Mouse (Mus musculus): ENCODE measurements at regions not wholly inside any gene's neighbourhood (a gene's known extent, or its start where the extent isn't known, plus 50 kb on each side); places are given as distances from the start of the nearest gene placed in this dataset.

DNA sequence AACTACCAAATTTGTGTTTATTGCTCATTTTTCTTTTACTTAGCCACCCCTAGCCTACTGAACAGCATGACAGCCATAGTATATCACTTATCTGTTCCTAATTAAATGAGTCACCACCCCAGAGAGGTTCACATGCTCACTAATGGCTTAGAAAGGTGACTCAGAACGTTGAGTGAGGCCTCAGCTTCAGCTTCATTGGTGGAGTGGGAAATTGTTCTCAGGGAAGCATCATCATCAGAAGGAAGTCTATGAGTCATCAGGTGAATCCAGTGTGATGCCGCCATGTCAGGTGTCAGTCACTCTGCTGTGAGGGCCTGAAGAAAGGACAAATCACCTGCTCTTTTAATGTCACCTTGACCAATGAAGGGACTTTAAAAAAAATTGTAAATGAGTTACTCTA lies 212.3 kb downstream of the Spry2 start:
- Histone ChIP-seq H3K4me3 (no peak overlapping the region), H3K27ac (no peak overlapping the region)
- no peak for TF ChIP-seq CTCF (conservative IDR thresholded peaks at IDR 0.05)
- DNase-seq (ENCODE audit: low spot score in 2 of 2), result no peak

DNA sequence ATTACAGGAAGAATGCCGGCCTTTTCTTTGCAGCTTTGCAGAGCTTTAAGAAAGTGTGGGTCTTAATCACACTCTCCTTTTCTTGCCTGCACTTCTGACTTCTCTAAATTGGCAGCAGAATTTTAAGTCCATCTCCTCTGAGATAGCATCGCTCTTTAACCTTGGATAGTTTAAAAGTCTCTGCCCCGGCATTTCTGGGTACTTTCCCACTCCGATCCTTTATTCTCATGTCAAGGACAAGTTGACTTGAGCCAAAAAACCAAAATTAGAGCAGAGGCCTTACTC lies 220.0 kb downstream of the Spry2 start:
- Histone ChIP-seq H3K4me3 (no peak overlapping the region; the same call in 1 of the 2 replicates), H3K27ac (peak overlapping the region; percentile 79)
- no peak for DNase-seq (ENCODE audit: low spot score in 2 of 2)
- TF ChIP-seq CTCF (conservative IDR thresholded peaks at IDR 0.05), result no peak

DNA sequence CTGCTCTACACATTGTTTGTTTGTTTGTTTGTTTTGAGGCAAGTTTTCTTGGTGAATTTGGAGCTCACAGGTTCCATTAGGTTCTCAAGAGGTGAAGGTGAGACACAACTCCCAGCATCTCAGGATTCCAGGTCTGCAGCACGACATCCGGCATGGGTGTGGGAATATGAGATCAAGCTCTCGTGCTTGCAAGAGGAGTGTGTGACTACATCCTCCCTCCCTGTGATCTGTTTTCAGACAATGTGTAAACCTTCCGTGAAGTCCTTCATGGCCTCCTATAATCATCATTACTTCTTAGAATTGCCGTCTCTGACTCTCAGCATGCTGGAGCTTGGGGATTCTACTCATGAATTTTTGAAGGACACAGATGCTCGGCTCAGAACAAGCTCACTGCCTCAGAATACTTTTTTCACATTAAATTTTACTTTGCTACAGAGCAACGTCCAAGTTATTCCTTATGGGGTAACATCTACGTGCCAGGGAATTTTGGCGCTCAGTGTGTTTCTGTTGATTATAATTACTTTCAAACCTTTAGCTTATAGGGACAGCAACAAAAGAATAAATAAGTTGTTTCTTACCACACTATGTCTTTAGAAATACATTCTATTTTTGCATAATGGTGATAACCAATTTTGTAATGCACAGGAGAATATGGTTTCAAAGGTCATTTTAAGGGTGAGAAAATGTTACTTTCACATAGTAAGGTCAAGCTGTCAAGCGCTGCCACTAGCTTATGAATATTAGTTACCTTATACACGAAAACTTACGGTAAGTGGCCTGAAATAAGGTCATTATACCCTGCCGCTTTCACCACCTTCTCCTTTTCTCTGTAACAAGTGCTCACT lies 220.6 kb downstream of the Spry2 start:
- no peak for DNase-seq (ENCODE audit: low spot score in 2 of 2)
- Histone ChIP-seq H3K4me3 (no peak overlapping the region), H3K27ac (peak overlapping the region; percentile 79)
- TF ChIP-seq CTCF (conservative IDR thresholded peaks at IDR 0.05), result no peak

DNA sequence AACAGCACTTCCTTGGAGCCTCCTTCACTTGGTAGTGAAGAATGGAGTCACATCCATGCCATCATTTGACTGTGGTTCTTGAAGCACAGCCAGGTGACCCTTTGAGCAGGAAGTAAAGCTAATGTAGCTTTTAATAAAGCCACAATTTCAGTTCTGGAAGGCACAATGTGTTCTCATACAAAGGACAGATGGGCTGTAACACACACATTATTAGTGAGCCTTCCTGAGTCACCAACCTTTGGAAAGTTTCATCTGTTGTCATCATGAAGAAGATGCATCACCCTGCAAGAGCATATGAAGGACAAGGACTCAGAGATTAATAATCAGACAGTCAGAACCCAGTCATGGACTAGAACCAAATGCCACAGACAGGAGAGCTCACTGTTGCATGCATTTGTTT lies 221.6 kb downstream of the Spry2 start:
- no peak for DNase-seq (ENCODE audit: low spot score in 2 of 2)
- H3K27ac ChIP-seq, result peak overlapping the region; percentile 79
- TF ChIP-seq CTCF (conservative IDR thresholded peaks at IDR 0.05), result no peak
- no peak overlapping the region for H3K4me3 ChIP-seq

DNA sequence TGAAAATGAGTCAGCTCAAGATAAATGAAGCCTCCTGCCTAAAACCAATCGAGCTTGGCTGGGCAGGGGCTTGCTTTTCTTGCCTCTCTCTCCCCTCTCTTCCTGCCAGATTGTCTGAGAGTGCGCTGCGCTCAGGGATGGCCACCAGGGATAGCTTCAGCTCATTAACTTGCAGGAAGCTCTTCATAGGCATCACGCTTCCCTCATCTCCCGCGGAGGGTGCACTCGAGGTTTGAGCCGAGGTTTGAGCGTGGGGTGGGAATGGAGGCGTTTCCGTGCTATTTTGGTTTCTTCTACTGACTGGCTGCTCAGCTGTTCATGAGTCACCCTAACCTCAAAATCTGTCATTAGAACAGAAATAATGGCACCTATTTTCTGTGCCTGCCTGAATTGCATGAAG lies 227.7 kb downstream of the Spry2 start:
- peak overlapping the region; percentile 86 for H3K27ac ChIP-seq
- H3K4me3 ChIP-seq, result peak overlapping the region; percentile 5; the same call in 1 of the 2 replicates
- peak; percentile 79 to 80 for DNase-seq (ENCODE audit: low spot score in 2 of 2)
- TF ChIP-seq CTCF (conservative IDR thresholded peaks at IDR 0.05), result peak; percentile 58

DNA sequence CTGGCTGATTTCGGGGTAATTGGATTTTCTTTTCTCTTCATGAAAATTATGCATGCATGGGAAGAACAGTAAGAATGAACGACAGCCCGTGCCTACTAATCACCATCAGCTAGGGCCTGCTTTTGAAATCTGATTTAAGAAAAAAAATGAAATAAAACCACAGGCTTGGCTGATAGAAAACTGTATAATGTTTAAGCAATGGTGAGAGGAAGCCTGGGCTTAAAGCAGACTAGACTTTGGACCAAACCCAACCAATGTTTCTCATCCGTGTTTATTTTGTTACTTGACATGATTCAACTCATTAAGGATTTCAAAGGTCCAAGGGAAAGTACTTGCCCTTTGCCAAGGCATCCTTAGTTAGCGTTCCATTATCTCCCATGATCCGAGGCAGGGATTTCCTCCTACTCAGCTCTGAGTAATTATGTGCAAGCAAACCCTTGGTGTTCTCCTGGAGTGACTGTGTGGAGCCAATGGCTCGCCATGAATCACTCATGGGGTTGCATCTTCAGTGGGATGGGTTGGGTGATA lies 231.9 kb downstream of the Spry2 start:
- TF ChIP-seq CTCF (conservative IDR thresholded peaks at IDR 0.05), result no peak
- H3K4me3 ChIP-seq, result no peak overlapping the region
- peak in 1 of 2 experiments; percentile 34 for DNase-seq (ENCODE audit: low spot score in 2 of 2)
- H3K27ac ChIP-seq, result peak overlapping the region; percentile 66

DNA sequence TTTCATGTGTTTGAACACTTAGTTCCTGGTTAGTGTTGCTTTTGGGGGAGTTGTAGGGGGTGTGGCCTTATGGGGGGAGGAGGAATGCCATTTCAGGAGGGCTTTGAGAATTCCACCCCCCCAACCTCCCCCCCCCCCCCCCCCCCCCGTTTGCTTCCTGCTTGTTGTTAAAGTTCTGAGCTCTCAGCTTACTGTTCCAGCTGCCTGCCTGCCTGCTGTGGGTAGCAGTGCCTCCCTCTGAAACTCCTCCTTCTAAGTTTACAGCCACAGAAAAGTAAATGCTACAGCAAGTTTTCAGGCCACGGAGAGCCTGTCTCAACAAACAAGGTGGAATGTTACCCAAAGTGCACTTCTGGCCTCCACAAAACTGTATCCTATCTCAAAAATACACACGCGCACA lies 233.1 kb downstream of the Spry2 start:
- no peak for TF ChIP-seq CTCF (conservative IDR thresholded peaks at IDR 0.05)
- no peak overlapping the region for H3K4me3 ChIP-seq
- H3K27ac ChIP-seq, result no peak overlapping the region
- DNase-seq (ENCODE audit: low spot score in 2 of 2), result no peak

DNA sequence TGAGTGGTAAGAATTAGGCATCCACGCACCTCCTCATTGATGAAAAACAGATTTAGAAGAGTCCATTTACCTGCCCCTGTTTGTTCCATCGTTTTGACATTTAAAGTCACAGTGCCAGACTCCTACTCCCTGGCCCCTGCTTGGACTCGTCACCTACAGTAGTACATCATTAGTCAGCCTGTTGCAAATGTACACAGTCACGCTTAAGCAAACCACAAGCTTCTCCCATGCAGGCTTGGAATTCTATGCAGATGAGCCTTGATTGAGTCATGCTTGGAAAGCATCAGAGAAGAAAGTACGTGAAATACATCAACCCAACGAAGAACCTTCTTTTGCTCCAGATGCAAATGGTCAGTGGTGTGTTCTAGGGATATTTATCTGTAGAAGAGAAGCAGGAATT lies 233.8 kb downstream of the Spry2 start:
- no peak for TF ChIP-seq CTCF (conservative IDR thresholded peaks at IDR 0.05)
- Histone ChIP-seq H3K27ac (no peak overlapping the region), H3K4me3 (no peak overlapping the region)
- DNase-seq (ENCODE audit: low spot score in 2 of 2), result no peak

DNA sequence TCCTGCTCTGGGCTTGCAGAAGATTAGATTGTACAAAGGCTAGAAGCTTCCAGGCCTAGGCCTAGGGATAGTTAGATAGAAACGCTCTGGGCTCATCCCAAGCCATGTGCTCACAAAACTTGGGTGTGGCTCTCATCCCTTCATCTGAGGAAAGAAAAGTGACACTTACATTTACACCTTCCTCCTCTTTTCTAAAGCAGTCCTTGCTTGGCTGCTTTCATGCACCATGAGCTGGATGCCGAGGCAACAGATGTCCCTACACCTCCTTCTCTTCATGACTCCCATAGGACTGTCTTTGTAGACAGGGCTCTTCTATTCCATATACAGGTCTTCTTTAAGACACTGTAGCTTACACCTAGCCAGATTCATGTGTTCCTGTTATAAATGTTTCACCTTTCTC lies 238.3 kb downstream of the Spry2 start:
- no peak for TF ChIP-seq CTCF (conservative IDR thresholded peaks at IDR 0.05)
- no peak for DNase-seq (ENCODE audit: low spot score in 2 of 2)
- no peak overlapping the region for H3K27ac ChIP-seq
- H3K4me3 ChIP-seq, result no peak overlapping the region

DNA sequence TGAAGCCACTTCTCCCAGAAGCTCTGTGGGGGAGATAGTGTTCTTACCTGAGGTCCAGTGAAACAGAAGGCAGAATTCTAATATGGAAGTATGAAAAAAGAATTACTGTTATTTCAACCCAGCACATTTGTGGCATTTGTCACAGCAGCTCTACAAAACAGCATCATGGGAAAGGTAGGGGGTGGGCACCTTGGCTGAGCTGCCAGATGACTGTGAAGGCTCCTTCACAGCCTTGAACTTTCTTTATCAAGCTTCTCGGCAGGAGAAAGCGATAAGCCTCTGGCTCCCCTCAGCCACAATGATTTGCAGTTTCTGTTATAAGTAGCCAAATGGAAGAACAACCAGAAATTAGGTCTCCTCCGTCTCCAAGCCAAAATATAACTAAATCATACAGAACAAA lies 249.5 kb downstream of the Spry2 start:
- DNase-seq (ENCODE audit: low spot score in 2 of 2), result no peak
- Histone ChIP-seq H3K4me3 (no peak overlapping the region), H3K27ac (no peak overlapping the region)
- TF ChIP-seq CTCF (conservative IDR thresholded peaks at IDR 0.05), result no peak

DNA sequence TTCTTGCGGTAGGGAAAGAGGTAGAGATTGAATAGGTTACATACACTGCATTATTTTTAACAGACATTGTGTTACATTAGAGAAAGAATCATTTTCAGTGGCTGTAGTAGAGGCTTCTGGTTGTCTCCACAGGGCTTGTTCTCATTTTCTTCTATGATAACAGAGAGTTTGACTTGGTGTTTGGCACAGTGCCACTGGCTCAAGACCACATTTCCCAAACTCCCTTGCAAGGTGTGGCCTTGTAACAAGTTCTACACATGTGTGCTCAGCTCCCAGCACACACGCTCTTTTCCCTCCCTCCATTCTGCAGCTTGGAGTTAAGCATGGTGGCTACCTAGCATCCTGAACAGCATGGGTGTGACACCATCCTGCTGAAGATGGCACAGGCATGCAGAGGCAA lies 252.2 kb downstream of the Spry2 start:
- peak overlapping the region; percentile 92; the same call in 1 of the 2 replicates for H3K27ac ChIP-seq
- H3K4me3 ChIP-seq, result no peak overlapping the region
- no peak for DNase-seq (ENCODE audit: low spot score in 2 of 2)
- no peak for TF ChIP-seq CTCF (conservative IDR thresholded peaks at IDR 0.05)

DNA sequence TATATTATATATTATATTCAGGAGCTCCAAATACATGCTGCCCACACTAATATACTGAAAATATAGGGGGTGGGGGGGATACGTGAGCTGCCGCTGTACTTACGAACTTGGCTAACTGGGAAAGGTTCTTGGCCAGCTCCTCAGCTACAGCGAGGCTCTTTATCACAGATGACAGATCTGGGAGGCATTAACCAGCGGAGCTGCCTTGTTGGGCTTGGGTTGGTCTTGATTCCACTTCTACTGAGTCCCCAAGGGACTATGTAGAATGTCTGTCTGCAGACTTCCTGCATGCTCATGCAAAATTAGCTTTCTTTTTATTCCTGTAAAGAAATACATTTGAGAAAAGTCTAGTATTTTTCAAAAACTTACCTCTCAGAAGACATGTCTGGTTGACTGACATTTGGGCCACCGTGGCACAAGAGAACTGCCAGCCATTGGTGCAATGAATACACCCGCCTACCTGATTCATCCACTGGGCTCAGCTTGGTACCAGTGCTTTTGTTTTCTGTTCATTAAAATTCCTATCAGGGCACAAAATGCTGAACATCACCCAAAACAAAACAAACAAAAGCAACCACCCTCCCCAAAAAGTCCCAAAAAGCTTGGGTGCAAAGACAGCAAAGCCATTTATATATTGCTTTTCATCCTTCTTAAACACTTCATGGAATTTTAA lies 253.2 kb downstream of the Spry2 start:
- peak overlapping the region; percentile 31 for H3K4me3 ChIP-seq
- H3K27ac ChIP-seq, result peak overlapping the region; percentile 92
- no peak for TF ChIP-seq CTCF (conservative IDR thresholded peaks at IDR 0.05)
- DNase-seq (ENCODE audit: low spot score in 2 of 2), result peak in 1 of 2 experiments; percentile 36

DNA sequence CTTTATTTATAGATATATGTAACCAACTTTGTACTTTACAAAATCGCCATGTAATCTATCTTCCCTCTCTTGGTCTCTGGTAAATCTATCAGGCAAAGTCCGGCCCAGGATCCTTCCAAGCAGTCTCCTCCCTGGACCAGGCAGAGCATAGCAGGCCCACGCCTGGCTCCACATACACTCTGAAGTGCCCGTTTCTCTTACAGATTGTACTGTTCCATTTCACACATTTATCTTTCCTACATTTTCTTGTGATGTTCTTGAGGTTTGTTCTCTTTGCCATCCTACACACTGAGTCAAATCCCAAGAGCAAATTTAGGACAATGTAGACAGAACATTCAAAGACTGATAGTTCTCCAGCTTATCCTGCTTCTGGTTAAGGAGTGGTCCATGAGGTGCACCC lies 264.3 kb downstream of the Spry2 start:
- TF ChIP-seq CTCF (conservative IDR thresholded peaks at IDR 0.05), result no peak

DNA sequence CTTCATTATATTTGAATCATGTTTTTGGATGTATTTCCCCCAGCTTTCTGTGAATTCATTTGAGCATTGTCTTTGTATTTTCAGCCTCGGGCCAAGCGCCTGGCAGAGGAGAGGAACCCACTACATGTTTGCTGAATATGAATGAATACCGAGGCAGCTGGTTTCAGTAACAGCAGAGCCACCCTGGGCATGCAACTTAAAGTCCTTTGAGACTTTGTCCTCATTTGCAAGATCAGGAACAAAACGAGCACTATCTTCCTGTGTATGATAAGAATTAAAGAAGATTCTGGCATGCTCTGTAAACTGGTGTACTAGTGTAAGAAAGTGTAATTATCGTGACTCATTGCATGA lies 265.0 kb downstream of the Spry2 start:
- no peak for TF ChIP-seq CTCF (conservative IDR thresholded peaks at IDR 0.05)
- peak overlapping the region; percentile 95 for H3K27ac ChIP-seq
- DNase-seq (ENCODE audit: low spot score in 2 of 2), result peak; percentile 29 to 53
- peak overlapping the region; percentile 40 for H3K4me3 ChIP-seq

More for the DNA sequence above, 264.3 kb downstream of the Spry2 start:
- no peak for DNase-seq (ENCODE audit: low spot score in 2 of 2)
- H3K27ac ChIP-seq, result peak overlapping the region; percentile 95
- no peak overlapping the region for H3K4me3 ChIP-seq

Data from layer of hippocampus, adult 2 months (tissue).